In the genomic region with DNA sequence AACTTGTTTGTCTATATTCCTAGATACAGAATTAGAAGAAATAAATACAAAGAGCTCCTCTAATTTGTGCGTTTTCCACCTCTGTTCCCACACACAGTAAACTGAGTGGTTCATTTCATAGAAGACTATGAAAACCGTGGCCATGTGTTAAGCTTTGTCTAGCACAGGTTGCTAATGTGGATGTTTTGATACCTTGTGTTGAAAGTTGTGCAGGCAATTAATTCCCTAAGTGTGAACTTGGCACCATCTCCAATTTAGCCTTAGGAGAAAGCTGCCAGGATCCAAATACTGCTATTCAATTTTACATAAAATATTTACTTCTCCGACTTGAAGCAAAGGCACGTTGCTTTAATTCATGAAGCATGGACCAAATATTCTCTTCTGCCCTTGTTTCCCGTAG, we compare ENCODE assay signal across 15 mouse cellular contexts.
DNase-seq lines count a peak whose midpoint lies in the region; ATAC-seq lines count a peak whose summit lies in the region.
"Had no signal": no experiment of that assay in that cellular context is flagged by ENCODE, and none has a peak within 500 bp of the region (broad histone marks: within the 10 kb centered on the region; RNA-seq: fewer than 3 reads in every experiment).

No protein-coding gene starts in this region.

- no peaks in the 10 kb centered on the region for H3K36me3 ChIP-seq in forebrain, embryonic 15.5 days
- H3K36me3 ChIP-seq in forebrain, embryonic 13.5 days (ENCODE audit: poor library complexity, severe bottlenecking) = no peaks in the 10 kb centered on the region
- H3K36me3 ChIP-seq: embryonic facial prominence, embryonic 10.5 days; embryonic facial prominence, embryonic 12.5 days; forebrain, embryonic 12.5 days had no signal

- no peak overlapping the region for H3K27ac ChIP-seq in forebrain, embryonic 15.5 days (replicated peaks)
- no peak overlapping the region for H3K27ac ChIP-seq in forebrain, embryonic 13.5 days
- H3K27ac ChIP-seq: embryonic facial prominence, embryonic 10.5 days; embryonic facial prominence, embryonic 12.5 days; forebrain, embryonic 12.5 days had no signal

- H3K4me2 ChIP-seq in forebrain, embryonic 15.5 days (replicated peaks) = no peak overlapping the region
- H3K4me2 ChIP-seq in forebrain, embryonic 13.5 days = no peak overlapping the region
- H3K4me2 ChIP-seq: embryonic facial prominence, embryonic 12.5 days; forebrain, embryonic 12.5 days had no signal

- 52% methylated on average over 5 of the region's 5 CpGs for WGBS in forebrain, embryonic 15.5 days
- 75% methylated on average over 5 of the region's 5 CpGs for WGBS in forebrain, embryonic 13.5 days

- H3K4me1 ChIP-seq in forebrain, embryonic 15.5 days = no peaks in the 10 kb centered on the region
- H3K4me1 ChIP-seq in forebrain, embryonic 13.5 days = 0 out of 2 replicates have a peak, but pooled peaks cover 3% of the 10 kb centered on the region
- H3K4me1 ChIP-seq: embryonic facial prominence, embryonic 10.5 days; embryonic facial prominence, embryonic 12.5 days; forebrain, embryonic 12.5 days had no signal

- no peaks in the 10 kb centered on the region for H3K9me3 ChIP-seq in forebrain, embryonic 15.5 days
- H3K9me3 ChIP-seq in forebrain, embryonic 13.5 days (replicated peaks) = no peaks in the 10 kb centered on the region
- H3K9me3 ChIP-seq: embryonic facial prominence, embryonic 10.5 days; embryonic facial prominence, embryonic 12.5 days; forebrain, embryonic 12.5 days had no signal

- peak; percentile 0 for DNase-seq in heart, adult 11 months
- no peak for DNase-seq in heart, adult 9 months (ENCODE audit: low spot score in 2 of 2)
- no peak for DNase-seq in right cerebral cortex, postnatal 36 days (ENCODE audit: low spot score in 2 of 2)
- DNase-seq: adrenal gland, adult 2 months; adrenal gland, postnatal 10 days; adrenal gland, postnatal 25 days; cerebellum, adult 11-12 months; cerebellum, adult 2 months; cerebellum, adult 9-10 months; cerebellum, postnatal 25 days had no signal

- no peak overlapping the region for H3K9ac ChIP-seq in forebrain, embryonic 15.5 days (replicated peaks)
- no peak overlapping the region for H3K9ac ChIP-seq in forebrain, embryonic 13.5 days
- H3K9ac ChIP-seq: embryonic facial prominence, embryonic 12.5 days; forebrain, embryonic 12.5 days had no signal

- 0 out of 2 replicates have a peak, but pooled peaks have one; percentile 67 for ATAC-seq in forebrain, embryonic 15.5 days (replicated peaks)
- ATAC-seq in forebrain, embryonic 13.5 days = no peak

- no peak overlapping the region for H3K4me3 ChIP-seq in forebrain, embryonic 15.5 days
- no peak overlapping the region for H3K4me3 ChIP-seq in forebrain, embryonic 13.5 days
- H3K4me3 ChIP-seq: embryonic facial prominence, embryonic 10.5 days; embryonic facial prominence, embryonic 12.5 days; forebrain, embryonic 12.5 days had no signal

- H3K27me3 ChIP-seq in forebrain, embryonic 15.5 days = no peaks in the 10 kb centered on the region
- H3K27me3 ChIP-seq in forebrain, embryonic 13.5 days = no peaks in the 10 kb centered on the region
- H3K27me3 ChIP-seq: embryonic facial prominence, embryonic 12.5 days; forebrain, embryonic 12.5 days had no signal
